Mouse (Mus musculus) liver, adult 2 months (tissue): ENCODE results near the gene Herc6. TPM values are rescaled to one million over a fixed set of nuclear protein-coding genes. Genes with fewer than 3 reads are reported as not detected.

Experiments
- DNase-seq: peaks from one replicate; pipeline ENCODE4 v3.0.0-alpha.2; 2011; ENCODE audit warnings: low read depth, low spot score; ENCODE audit errors: extremely low read depth
- H3K27ac ChIP-seq: fragments of 200-500 bp; replicated peaks from 2 replicates; pipeline ENCODE4 v1.5.1; 2012; ENCODE audit warnings: low read depth, mild to moderate bottlenecking, control low read depth, inconsistent platforms, low read length; ENCODE audit not compliant: insufficient read depth
- H3K27me3 ChIP-seq: fragments of 200-500 bp; 2 replicates; pipeline ENCODE4 v1.6.1; 2012; ENCODE audit warnings: mild to moderate bottlenecking, moderate library complexity, low read length, inconsistent platforms; ENCODE audit not compliant: control insufficient read depth, insufficient read depth
- H3K36me3 ChIP-seq: fragments of 200-500 bp; 2 replicates; pipeline ENCODE4 v1.6.1; 2012; ENCODE audit warnings: low read length, inconsistent platforms; ENCODE audit not compliant: control insufficient read depth, insufficient read depth
- H3K4me1 ChIP-seq: fragments of 200-500 bp; 2 replicates; pipeline ENCODE4 v1.6.1; 2011; ENCODE audit warnings: low read length; ENCODE audit not compliant: control insufficient read depth, insufficient read depth
- H3K4me3 ChIP-seq: fragments of 200-500 bp; 2 replicates; pipeline ENCODE4 v1.5.1; 2011; ENCODE audit warnings: low read depth, mild to moderate bottlenecking, control low read depth, low read length, moderate library complexity; ENCODE audit not compliant: insufficient read depth
- H3K79me2 ChIP-seq: fragments of 200-500 bp; 2 replicates; pipeline ENCODE4 v1.6.1; 2012; ENCODE audit warnings: inconsistent platforms, mild to moderate bottlenecking, low read length, moderate library complexity; ENCODE audit not compliant: control insufficient read depth, insufficient read depth
- H3K9ac ChIP-seq: fragments of 200-500 bp; 2 replicates; pipeline ENCODE4 v1.6.1; 2012; ENCODE audit warnings: low read depth, mild to moderate bottlenecking, control low read depth, inconsistent platforms, low read length
- CTCF ChIP-seq: fragments of 200-500 bp; IDR thresholded peaks from 2 replicates; pipeline ENCODE4 v1.5.1; 2011; ENCODE audit warnings: low read depth, low read length, control low read depth
- POLR2A ChIP-seq: fragments of 200-500 bp; IDR thresholded peaks from 2 replicates; pipeline ENCODE4 v1.6.1; 2011; ENCODE audit warnings: low read length, control low read depth; ENCODE audit not compliant: insufficient read depth; ENCODE audit errors: extremely low read depth
- WGBS: fragments of 180-500 bp; shearing (Covaris S2); methylation state at CpG from one replicate; pipeline ENCODE4 v1.1.7; 2018; 5-methylcytosine and 5-hydroxymethylcytosine counted together
- polyA plus RNA-seq: library from polyadenylated mRNA; depleted of rRNA; stranded (reverse); fragments of >200 nt; gene quantifications from 2 replicates; pipeline ENCODE4 v1.2.3, GENCODE M21; 2012; rRNA removed
- total RNA-seq: library from RNA; depleted of rRNA; stranded (reverse); fragments of >200 nt; gene quantifications from 2 replicates; pipeline ENCODE4 v1.2.3, GENCODE M21; 2014; rRNA removed

Herc6 gene
- total RNA-seq = 13.2 and 18.6 TPM in 2 replicates
- 9.1 and 15.7 TPM in 2 replicates for polyA plus RNA-seq

DNA sequence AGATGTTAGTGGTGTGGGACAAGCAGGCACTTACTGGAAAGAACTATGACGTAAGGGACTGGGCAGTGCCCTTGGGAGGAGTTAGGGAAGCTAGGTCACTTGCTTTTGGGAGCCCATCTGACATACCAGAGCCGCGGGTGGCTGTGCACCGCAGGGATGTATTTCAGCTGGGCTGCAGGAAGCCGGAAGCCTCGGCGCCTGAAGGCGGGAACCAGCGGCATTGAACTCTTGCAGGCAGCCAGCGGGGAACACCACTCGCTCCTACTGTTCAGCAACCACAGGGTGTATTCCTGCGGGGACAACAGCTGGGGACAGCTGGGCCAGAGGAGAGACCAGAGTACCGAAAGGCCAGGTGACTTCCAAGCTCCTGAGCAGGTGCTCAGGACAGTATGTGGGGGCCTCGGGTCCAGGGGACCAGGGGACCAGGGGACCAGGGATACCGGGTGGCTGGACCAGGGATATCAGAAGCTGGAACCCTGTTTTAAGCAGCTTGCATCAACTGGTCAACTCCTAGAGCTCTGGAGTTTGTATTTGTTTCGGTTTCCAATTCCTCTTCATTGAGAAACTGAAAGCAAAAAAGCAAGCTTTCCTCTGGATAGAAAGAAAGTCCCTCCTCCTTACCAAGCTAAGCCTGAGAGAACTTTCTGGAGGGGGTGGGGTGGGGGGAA lies at the start of gene Herc6:
Gene Herc6 (plus strand): TSS at position 120 of the 668 bp plus-strand sequence.
- peak; percentile 83 for DNase-seq
- Histone ChIP-seq H3K9ac (peak within 1 kb of the TSS; percentile 81), H3K4me1 (no peaks in the 10 kb centered on the region), H3K27me3 (no peaks in the 10 kb centered on the region), H3K4me3 (peak within 1 kb of the TSS; percentile 88), H3K79me2 (no peaks in the 10 kb centered on the region), H3K27ac (peak within 1 kb of the TSS; percentile 70), H3K36me3 (peaks cover 3% of the 10 kb centered on the region)
- WGBS = under 1% methylated on average over 16 of the region's 16 CpGs
- TF ChIP-seq POLR2A (peak; percentile 69; the same call in 1 of the 2 replicates), CTCF (no peak)

DNA sequence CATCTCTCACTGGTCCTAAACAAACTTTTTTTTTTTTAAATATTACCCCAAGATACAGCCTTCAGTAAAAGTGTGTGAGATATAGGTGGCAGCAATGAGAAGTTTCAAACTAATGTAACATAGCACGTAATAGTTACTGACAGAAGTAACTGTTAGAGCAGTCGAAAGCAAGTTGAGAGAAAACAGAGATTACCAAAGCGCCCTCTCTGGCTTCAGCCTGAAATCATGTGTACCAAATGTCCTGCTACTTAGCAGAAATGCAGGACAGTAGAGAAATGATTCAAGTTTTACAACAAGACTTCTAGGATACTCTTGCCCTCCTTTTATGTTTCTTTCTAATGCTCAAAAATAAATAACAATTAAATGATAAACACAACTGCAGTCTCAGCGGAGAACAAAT lies 49.8 kb upstream of the Herc6 start:
- 35% methylated on average over 4 of the region's 4 CpGs for WGBS
- peaks cover 6% of the 10 kb centered on the region; the same call in 1 of the 2 replicates for H3K36me3 ChIP-seq

DNA sequence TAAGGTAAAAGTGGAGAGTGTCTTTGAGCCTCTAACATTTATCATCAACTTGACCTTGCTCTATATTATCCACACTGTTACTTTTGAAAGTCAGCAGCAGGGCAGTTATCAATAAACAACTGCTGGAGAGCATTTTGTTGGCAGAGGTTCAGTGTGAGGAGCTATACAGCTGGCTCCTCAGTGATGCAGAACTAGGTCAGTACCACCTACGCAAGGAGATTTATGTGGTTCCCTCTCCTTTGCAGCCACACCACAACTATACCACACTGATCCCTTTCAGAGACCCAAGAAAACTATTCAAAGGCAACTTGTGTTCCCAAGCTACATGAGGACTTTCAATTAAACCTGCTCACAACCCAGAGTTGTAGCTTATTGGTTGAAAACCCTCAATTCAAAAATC lies 49.4 kb upstream of the Herc6 start:
- Histone ChIP-seq H3K4me1 (peaks cover 11% of the 10 kb centered on the region; the same call in 1 of the 2 replicates), H3K9ac (no peak overlapping the region), H3K4me3 (no peak overlapping the region), H3K27ac (no peak overlapping the region), H3K27me3 (no peaks in the 10 kb centered on the region), H3K79me2 (peaks cover 24% of the 10 kb centered on the region), H3K36me3 (peaks cover 6% of the 10 kb centered on the region; the same call in 1 of the 2 replicates)
- no peak for DNase-seq
- TF ChIP-seq POLR2A (no peak), CTCF (no peak)
- WGBS = 36% methylated on average over 1 of the region's 1 CpGs

More for the DNA sequence above, 49.8 kb upstream of the Herc6 start:
- no peak for DNase-seq
- TF ChIP-seq POLR2A (no peak), CTCF (no peak)
- Histone ChIP-seq H3K27me3 (no peaks in the 10 kb centered on the region), H3K9ac (no peak overlapping the region), H3K79me2 (peaks cover 24% of the 10 kb centered on the region), H3K27ac (no peak overlapping the region), H3K4me3 (no peak overlapping the region), H3K4me1 (peaks cover 11% of the 10 kb centered on the region; the same call in 1 of the 2 replicates)

DNA sequence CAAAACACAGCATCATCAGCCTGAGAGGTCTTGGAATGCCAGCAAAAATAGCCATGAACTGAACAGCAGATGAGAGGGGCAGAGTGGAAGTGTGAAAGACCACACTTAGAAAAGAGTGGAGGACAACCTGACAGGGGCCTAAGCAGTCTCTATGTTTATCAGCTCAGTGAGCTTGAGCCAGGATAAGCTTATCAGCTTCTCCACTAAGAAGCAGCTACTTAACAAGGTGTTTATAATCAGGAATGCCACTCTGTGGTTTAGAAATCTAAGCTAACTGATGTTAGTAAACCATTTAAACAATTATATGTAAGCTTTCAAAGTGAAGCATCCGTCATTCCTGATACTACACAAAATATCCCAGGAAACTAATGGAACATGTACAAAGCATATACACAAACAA lies 48.8 kb upstream of the Herc6 start:
- WGBS = 41% methylated on average over 1 of the region's 1 CpGs
- no peak overlapping the region for H3K27ac ChIP-seq

DNA sequence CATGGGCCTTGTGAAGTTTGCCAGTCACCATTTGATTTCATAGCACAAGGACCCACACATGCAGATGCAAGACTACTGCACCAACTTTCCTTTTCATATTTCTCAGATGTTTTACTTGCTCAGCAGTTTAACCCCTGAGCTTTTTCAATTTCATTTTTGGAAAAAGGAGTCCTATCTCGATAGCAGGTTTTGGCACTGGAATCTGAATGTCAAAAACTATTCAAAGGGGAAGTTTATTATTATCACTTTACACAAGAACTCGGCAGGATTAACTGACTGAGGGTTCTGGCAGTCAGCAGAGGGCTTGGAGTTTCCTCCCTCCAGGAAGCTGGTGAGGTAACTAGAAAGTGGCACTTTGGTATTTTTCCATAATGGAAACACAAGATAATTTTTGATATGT lies 47.4 kb upstream of the Herc6 start:
- peak overlapping the region; percentile 60 for H3K27ac ChIP-seq
- no peaks in the 10 kb centered on the region for H3K27me3 ChIP-seq
- 2% methylated on average over 2 of the region's 2 CpGs for WGBS

More for the DNA sequence above, 48.8 kb upstream of the Herc6 start:
- DNase-seq = no peak
- TF ChIP-seq CTCF (no peak), POLR2A (no peak)
- H3K79me2 ChIP-seq = peaks cover 22% of the 10 kb centered on the region
- H3K9ac ChIP-seq = peak overlapping the region; percentile 25; the same call in 1 of the 2 replicates
- peaks cover 6% of the 10 kb centered on the region; the same call in 1 of the 2 replicates for H3K36me3 ChIP-seq
- H3K4me1 ChIP-seq = peaks cover 9% of the 10 kb centered on the region; the same call in 1 of the 2 replicates
- no peak overlapping the region for H3K4me3 ChIP-seq
- no peaks in the 10 kb centered on the region for H3K27me3 ChIP-seq

DNA sequence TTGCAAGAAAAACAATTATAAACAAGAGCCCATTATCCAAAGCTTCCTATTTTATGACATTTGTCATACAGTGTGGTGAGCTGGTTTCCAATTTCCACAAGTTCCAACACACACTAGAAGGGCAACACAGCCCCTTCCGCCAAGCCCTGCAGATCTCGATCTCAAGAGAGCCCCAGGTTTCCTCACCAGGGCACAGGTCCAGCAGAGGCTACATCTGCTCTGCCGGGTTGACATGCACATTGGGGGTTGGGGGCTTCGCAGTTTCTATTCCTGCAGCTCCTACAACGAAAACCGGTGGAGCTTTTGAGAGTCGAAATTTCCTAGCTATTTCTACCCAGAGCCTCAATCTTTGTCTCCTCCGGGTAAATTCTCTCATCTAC lies 46.6 kb upstream of the Herc6 start:
- TF ChIP-seq POLR2A (no peak), CTCF (no peak)
- peak; percentile 65 for DNase-seq
- H3K79me2 ChIP-seq = peaks cover 11% of the 10 kb centered on the region
- peak overlapping the region; percentile 80 for H3K4me3 ChIP-seq
- no peaks in the 10 kb centered on the region for H3K27me3 ChIP-seq
- under 1% methylated on average over 8 of the region's 8 CpGs for WGBS
- H3K27ac ChIP-seq = peak overlapping the region; percentile 87
- H3K36me3 ChIP-seq = 0 out of 2 replicates have a peak, but pooled peaks cover 2% of the 10 kb centered on the region
- peak overlapping the region; percentile 85 for H3K9ac ChIP-seq
- peaks cover 14% of the 10 kb centered on the region for H3K4me1 ChIP-seq

More for the DNA sequence above, 47.4 kb upstream of the Herc6 start:
- peaks cover 10% of the 10 kb centered on the region for H3K4me1 ChIP-seq
- DNase-seq = no peak
- peaks cover 18% of the 10 kb centered on the region for H3K79me2 ChIP-seq
- H3K9ac ChIP-seq = peak overlapping the region; percentile 57
- TF ChIP-seq POLR2A (no peak), CTCF (no peak)
- H3K36me3 ChIP-seq = 0 out of 2 replicates have a peak, but pooled peaks cover 2% of the 10 kb centered on the region
- peak overlapping the region; percentile 80 for H3K4me3 ChIP-seq
